Mouse (Mus musculus) G1E-ER4 (cell line): ENCODE measurements around the gene Lmo3. TPM values are rescaled to one million over a fixed set of nuclear protein-coding genes. Genes with fewer than 3 reads are reported as not detected.

Experiments used
- GATA1 ChIP-seq: IDR thresholded peaks from one replicate; pipeline ENCODE4 v1.8.0; 2012; ENCODE audit warnings: low read length, inconsistent platforms
- polyA plus RNA-seq: library from polyadenylated mRNA; stranded (reverse); fragments of >175 nt; gene quantifications from 2 replicates; pipeline ENCODE4 v1.2.3, GENCODE M21; 2012

Gene Lmo3
- polyA plus RNA-seq, 1 experiment = not detected

GRCm38 (mm10) chr6:138388168-138388936, 193.4 kb downstream of the Lmo3 start:
- TF ChIP-seq GATA1 = no peak

- no peak for TF ChIP-seq GATA1
Observed at GRCm38 (mm10) chr6:138383208-138383607, 198.6 kb downstream of the Lmo3 start.

- TF ChIP-seq GATA1 = no peak
Observed at GRCm38 (mm10) chr6:138371176-138371575, 210.6 kb downstream of the Lmo3 start.

DNA sequence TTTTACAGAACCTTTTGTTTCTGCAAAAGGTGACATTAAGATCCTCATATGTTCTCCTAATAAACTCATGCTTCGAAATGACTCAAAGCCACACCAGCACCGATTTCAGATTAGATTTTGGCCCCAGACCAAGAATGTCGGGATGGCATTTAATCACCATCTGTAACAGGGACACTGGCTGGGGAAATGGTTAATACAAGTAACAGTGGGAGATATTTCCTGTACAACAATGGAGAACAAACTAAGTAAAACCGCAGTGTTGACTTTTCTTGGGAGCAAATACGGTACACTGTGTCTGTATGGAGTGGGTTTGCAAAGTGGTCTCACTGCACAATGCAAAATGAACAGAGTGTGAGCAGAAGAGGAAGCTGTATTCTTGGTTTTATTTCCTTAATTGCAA, 217.7 kb downstream of the Lmo3 start:
- no peak for TF ChIP-seq GATA1

GRCm38 (mm10) chr6:138350587-138351345, 231.0 kb downstream of the Lmo3 start:
- no peak for TF ChIP-seq GATA1

DNA sequence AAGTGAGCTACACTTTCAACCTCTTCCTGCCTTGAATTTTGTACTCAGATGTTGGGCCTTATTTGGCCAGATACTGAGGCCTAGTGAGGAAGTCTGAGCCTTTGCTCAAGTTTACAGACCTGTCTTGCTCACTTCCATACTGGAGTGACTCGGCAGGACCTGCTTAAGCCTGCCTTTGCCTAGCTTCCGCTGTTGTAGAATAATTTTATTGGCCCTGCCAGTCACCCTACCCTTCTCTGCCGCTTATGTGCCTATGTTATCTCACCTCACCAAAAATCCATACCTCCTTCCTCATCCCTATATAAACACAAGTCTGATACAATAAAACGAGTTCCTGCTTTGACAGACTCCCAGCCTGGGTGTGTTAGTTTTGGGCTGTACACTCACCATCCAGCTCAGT, 235.2 kb downstream of the Lmo3 start:
- no peak for TF ChIP-seq GATA1

DNA sequence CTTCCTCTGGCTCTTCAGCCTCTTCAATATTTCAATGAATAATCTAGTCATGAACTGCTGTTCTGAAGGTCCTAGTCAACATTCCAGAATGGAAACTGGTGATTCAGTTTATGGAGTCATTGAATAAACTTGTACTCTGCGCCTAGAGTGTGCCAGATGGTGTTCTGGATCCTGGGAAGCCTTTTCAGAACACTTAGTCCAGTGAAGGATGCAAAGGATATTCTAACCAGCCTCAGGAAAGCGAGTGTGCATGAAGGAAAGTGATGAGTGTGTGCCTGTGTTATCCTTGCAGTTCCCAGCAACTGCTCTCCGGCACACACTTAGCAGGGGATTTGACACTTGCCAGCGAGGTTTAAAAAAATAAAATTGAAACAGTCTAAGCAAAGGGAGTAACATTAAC, 245.9 kb downstream of the Lmo3 start:
- TF ChIP-seq GATA1 = no peak

DNA sequence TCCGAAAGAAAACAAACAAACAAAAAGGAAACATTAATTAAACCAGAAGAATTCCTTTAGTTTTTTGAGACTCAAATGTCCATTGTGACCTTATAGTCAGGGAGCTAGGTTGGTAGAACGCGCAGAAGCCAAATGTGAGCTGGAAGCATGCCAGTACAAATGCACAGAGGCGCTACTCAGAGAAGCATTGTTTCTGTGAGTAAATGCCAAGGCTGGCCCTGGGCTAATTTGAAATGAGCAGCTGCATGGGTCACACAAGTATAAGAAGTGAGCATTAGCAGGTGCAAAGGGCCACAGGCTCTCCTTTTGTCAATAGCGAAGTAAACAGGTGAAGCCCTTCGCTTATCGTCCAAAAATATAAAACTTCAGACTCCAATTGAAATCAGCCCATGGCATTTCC, 247.8 kb downstream of the Lmo3 start:
- TF ChIP-seq GATA1 = no peak

DNA sequence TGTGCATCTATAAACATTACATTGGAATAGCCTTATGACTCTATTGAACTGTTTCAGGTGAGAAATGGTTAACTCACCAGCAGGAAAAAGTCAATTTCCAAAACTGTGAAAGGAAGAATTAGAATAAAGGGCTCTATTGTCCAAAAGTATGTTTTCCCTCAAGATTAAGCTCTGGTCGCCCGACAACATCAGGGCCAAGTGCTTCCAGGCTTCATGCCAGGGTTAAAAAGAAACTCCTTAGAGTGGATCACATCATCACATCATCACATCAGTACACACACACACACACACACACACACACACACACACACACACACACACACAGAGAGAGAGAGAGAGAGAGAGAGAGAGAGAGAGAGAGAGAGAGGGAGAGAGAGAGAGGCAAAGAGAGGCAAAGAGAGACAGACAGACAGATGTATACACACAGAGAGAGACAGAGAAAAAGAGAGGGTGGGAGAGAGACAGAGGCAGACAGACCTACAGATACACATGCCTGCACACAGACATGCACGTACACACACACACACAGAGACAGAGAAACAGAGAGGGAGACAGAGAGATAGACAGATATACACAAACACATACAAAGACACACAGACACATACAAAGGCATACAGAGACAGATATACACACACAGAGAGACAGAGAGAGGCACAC, 255.9 kb downstream of the Lmo3 start:
- TF ChIP-seq GATA1 = no peak

DNA sequence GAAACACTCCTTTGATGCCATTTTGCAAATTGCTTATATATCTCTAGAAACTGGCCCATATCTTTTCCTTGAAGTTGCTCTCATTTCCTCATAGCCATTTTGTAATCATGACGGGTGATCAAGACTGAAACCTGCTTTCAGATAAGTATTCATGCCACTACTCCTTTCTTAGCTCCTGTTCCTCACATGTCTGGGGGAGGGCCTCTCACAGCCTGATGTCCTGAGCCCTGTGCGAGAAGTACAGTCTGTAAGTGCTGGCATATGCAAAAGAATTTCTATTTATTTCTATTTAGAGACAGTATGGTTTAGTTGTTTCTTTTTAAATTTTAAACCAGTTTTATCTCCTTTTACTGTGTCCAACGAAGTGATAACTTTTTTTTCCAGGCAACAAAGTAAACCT, 256.6 kb downstream of the Lmo3 start:
- no peak for TF ChIP-seq GATA1

DNA sequence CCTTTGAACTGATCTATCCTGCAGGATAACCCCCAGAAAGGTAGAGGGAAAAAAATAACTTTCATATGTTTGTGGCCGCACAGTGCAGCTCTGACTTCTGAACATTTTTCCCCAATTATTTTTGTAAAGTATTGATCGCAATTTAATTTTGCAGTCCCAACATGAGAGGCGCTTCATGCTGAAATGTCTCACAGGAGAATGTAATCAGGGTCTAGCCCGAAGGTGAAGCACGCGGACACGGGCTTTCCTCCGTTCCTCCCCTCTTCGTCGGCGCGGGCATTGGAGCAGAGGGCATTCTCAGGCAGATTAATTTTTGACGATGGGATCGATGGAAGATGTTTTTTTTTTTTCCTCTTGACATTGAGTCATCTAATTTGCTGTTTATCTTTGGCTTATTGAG, 258.4 kb downstream of the Lmo3 start:
- TF ChIP-seq GATA1 = no peak

DNA sequence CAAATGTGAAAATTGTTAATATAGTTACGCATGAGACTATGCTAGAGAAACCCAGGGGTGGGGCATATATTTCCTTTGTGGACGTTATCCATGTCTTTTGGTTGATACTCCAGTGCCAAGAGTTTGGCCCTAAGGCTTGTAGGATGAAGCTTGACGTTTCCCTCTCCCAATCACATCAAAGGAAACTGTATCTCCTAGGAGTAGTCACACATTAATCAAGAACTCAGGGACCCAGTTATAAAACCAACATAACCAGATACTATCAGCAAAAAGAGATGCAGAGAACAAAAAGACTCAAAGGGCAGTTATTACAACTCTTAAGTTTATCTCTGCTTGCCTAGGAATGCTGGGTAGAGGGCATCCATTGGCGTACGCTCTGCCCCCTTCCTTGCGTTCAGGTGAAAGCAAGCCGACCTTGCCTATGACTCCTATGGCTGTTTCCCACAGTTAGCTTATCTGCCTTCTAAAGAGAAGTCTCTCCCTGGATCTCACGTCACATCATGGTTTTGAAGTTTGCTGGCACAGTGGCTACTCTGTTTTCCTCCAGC, 261.5 kb downstream of the Lmo3 start:
- TF ChIP-seq GATA1 = no peak

Other genes with a start within 250 kb of the Lmo3 start
- not detected in 2 replicates for gene Igbp1b, start 76.6 kb upstream of the Lmo3 start, polyA plus RNA-seq